Comparison of ENCODE assay signal across 25 mouse cellular contexts in genomic region chr2:71200485-71200884, GRCm38 (mm10).
"Had no signal": no experiment of that assay in that cellular context is flagged by ENCODE, and none has a peak within 500 bp of the region (broad histone marks: within the 10 kb centered on the region; RNA-seq: fewer than 3 reads in every experiment).

No protein-coding gene starts in this region.

- H3K9me3 ChIP-seq: heart, embryonic 10.5 days; heart, embryonic 13.5 days; heart, embryonic 15.5 days; hindbrain, embryonic 13.5 days; hindbrain, embryonic 15.5 days; kidney, embryonic 15.5 days; limb, embryonic 13.5 days; limb, embryonic 15.5 days; liver, embryonic 12.5 days had no signal

- H3K4me1 ChIP-seq: heart, embryonic 10.5 days; heart, embryonic 15.5 days; hindbrain, embryonic 13.5 days; hindbrain, embryonic 15.5 days; limb, embryonic 15.5 days had no signal

- H3K4me3 ChIP-seq: heart, embryonic 10.5 days; heart, embryonic 13.5 days; heart, embryonic 15.5 days; hindbrain, embryonic 13.5 days; hindbrain, embryonic 15.5 days; kidney, embryonic 15.5 days; limb, embryonic 13.5 days; limb, embryonic 15.5 days; liver, embryonic 12.5 days had no signal

- H3K36me3 ChIP-seq: heart, embryonic 10.5 days; heart, embryonic 13.5 days; heart, embryonic 15.5 days; hindbrain, embryonic 13.5 days; hindbrain, embryonic 15.5 days; kidney, embryonic 15.5 days; limb, embryonic 13.5 days; limb, embryonic 15.5 days; liver, embryonic 12.5 days had no signal

- H3K9ac ChIP-seq: forebrain, postnatal 0 days; heart, embryonic 13.5 days; heart, embryonic 15.5 days; hindbrain, embryonic 13.5 days; hindbrain, embryonic 15.5 days; kidney, embryonic 15.5 days; limb, embryonic 13.5 days; limb, embryonic 15.5 days; liver, embryonic 12.5 days; liver, embryonic 14.5 days had no signal

- H3K27me3 ChIP-seq: heart, embryonic 15.5 days; hindbrain, embryonic 13.5 days; hindbrain, embryonic 15.5 days; kidney, embryonic 15.5 days; limb, embryonic 13.5 days; limb, embryonic 15.5 days; liver, embryonic 12.5 days had no signal

- H3K4me2 ChIP-seq: heart, embryonic 13.5 days; heart, embryonic 15.5 days; hindbrain, embryonic 13.5 days; hindbrain, embryonic 15.5 days; kidney, embryonic 15.5 days; limb, embryonic 13.5 days; limb, embryonic 15.5 days; liver, embryonic 12.5 days had no signal

- H3K27ac ChIP-seq: heart, embryonic 10.5 days; heart, embryonic 13.5 days; heart, embryonic 15.5 days; hindbrain, embryonic 13.5 days; hindbrain, embryonic 15.5 days; hindbrain, postnatal 0 days; limb, embryonic 13.5 days; limb, embryonic 15.5 days; liver, embryonic 12.5 days; liver, embryonic 14.5 days had no signal

- DNase-seq: forebrain, postnatal 0 days; gastrocnemius, postnatal 14 days; gastrocnemius, postnatal 36 days; heart, postnatal 14 days; heart, postnatal 36 days; kidney, adult 11 months; kidney, adult 2 months; kidney, adult 9 months; kidney, postnatal 14 days; kidney, postnatal 36 days; layer of hippocampus, adult 9-11 months; layer of hippocampus, postnatal 36 days; left cerebral cortex, postnatal 4 days had no signal

- ATAC-seq: forebrain, postnatal 0 days; hindbrain, postnatal 0 days; intestine, embryonic 16.5 days; liver, embryonic 12.5 days had no signal
